In the genomic region with DNA sequence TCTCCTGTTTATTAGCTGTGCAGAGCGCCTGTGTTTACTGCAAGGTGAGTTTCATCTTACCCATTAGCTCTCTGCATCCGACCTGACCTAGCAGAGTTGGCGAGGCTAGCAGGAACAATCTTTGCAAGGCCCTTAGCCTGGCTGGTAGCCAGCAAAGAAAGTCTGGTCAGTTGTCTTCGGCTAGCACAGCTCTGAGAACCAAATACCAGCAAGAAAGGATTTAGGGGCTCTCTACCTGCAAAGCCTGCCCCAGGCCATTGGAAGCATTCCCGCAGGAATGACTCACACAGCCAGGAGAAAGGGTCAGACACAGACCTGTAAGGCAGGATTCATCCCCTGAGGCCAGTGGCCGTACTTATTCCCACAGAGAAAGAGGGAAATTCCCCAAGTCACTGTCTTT, we compare ENCODE assay signal across 11 mouse cellular contexts. TPM values are rescaled to one million over a fixed set of nuclear protein-coding genes. Genes with fewer than 3 reads are reported as not detected.
DNase-seq lines count a peak whose midpoint lies in the region; ATAC-seq lines count a peak whose summit lies in the region.
"Had no signal": no experiment of that assay in that cellular context is flagged by ENCODE, and none has a peak within 500 bp of the region (broad histone marks: within the 10 kb centered on the region; RNA-seq: fewer than 3 reads in every experiment).

No protein-coding gene starts in this region.

- H3K4me2 ChIP-seq in kidney, embryonic 15.5 days = no peak overlapping the region
- H3K4me2 ChIP-seq: embryonic facial prominence, embryonic 13.5 days had no signal

- H3K9ac ChIP-seq in kidney, embryonic 15.5 days = no peak overlapping the region
- H3K9ac ChIP-seq: embryonic facial prominence, embryonic 13.5 days had no signal

- no peaks in the 10 kb centered on the region for H3K36me3 ChIP-seq in kidney, embryonic 15.5 days

- no peak for ATAC-seq in kidney, embryonic 15.5 days (replicated peaks; ENCODE audit: low FRiP score)

- no peaks in the 10 kb centered on the region for H3K9me3 ChIP-seq in kidney, embryonic 15.5 days (replicated peaks)
- H3K9me3 ChIP-seq: embryonic facial prominence, embryonic 13.5 days had no signal

- 72% methylated on average over 6 of the region's 6 CpGs for WGBS in kidney, embryonic 15.5 days

- H3K4me1 ChIP-seq in kidney, embryonic 15.5 days = no peaks in the 10 kb centered on the region

- no peak overlapping the region for H3K27ac ChIP-seq in kidney, embryonic 15.5 days

- no peak overlapping the region for H3K4me3 ChIP-seq in kidney, embryonic 15.5 days (replicated peaks)
- H3K4me3 ChIP-seq: embryonic facial prominence, embryonic 13.5 days had no signal

- no peaks in the 10 kb centered on the region for H3K27me3 ChIP-seq in kidney, embryonic 15.5 days
- H3K27me3 ChIP-seq: embryonic facial prominence, embryonic 13.5 days had no signal

- DNase-seq in kidney, adult 11 months = peak; percentile 23
- DNase-seq in 3T3-L1 (ENCODE audit: low read depth, low spot score) (peak; percentile 51), adipocyte (ENCODE audit: low spot score) (peak; percentile 35)
- DNase-seq in cerebellum, postnatal 14 days = peak; percentile 55 to 61
- DNase-seq in thymus, postnatal 0 days (ENCODE audit: low spot score) = no peak
- DNase-seq in urinary bladder, adult 18-20 months (ENCODE audit: low spot score in 2 of 2) = no peak
- no peak for DNase-seq in thymus, adult 18-20 months
- DNase-seq: lung, postnatal 14 days had no signal

RNA-seq across cellular contexts. Expression of a gene that starts 36.4 kb away (rescaled TPM):
- polyA plus RNA-seq in kidney, embryonic 15.5 days (2015; fragmentation: Nextera tagmentation; extraction: Ambion mirVana) = 10.6 and 11.4 TPM in 2 replicates
- 11.9 and 14.7 TPM in 2 replicates for polyA plus RNA-seq in thymus, postnatal 0 days (2015; fragmentation: Nextera tagmentation; extraction: Ambion mirVana)

RNA-seq across cellular contexts. Expression of a gene that starts 42.4 kb away (rescaled TPM):
- 0.35 and 0.54 TPM in 2 replicates for polyA plus RNA-seq in kidney, embryonic 15.5 days (2015; fragmentation: Nextera tagmentation; extraction: Ambion mirVana)
- polyA plus RNA-seq in thymus, postnatal 0 days (2015; fragmentation: Nextera tagmentation; extraction: Ambion mirVana) = 0.05 and 0.17 TPM in 2 replicates

RNA-seq across cellular contexts. Expression of a gene that starts 50.5 kb away (rescaled TPM):
- polyA plus RNA-seq in kidney, embryonic 15.5 days (2015; fragmentation: Nextera tagmentation; extraction: Ambion mirVana) = 0.30 TPM in 1 of 2 replicates, not detected in the other
- polyA plus RNA-seq in thymus, postnatal 0 days (2015; fragmentation: Nextera tagmentation; extraction: Ambion mirVana) = 0.31 and 0.73 TPM in 2 replicates
- polyA plus RNA-seq: embryonic facial prominence, embryonic 13.5 days; limb, embryonic 14.5 days had no signal

Comparison
In these comparisons a context has a peak if more than half of its experiments do, and no peak if none do; other contexts are left out.
1. DNase-seq: peak in kidney, adult 11 months (single experiment), 3T3-L1 (single experiment), adipocyte (single experiment) and cerebellum, postnatal 14 days (2 of 2); none in thymus, postnatal 0 days (single experiment), urinary bladder, adult 18-20 months (0 of 2) and thymus, adult 18-20 months (0 of 2).